Mouse (Mus musculus): ENCODE results near the gene Fam117b. TPM values are rescaled to one million over a fixed set of nuclear protein-coding genes. Genes with fewer than 3 reads are reported as not detected.

Fam117b gene
- polyA plus RNA-seq (2015; fragmentation: Nextera tagmentation; extraction: Ambion mirVana): 2.9 and 4.8 TPM in 2 replicates

- H3K27me3 ChIP-seq (ENCODE audit: control insufficient read depth, insufficient read depth, low read length): no peaks in the 10 kb centered on the region
- peak within 1 kb of the TSS; percentile 85 for H3K9ac ChIP-seq (ENCODE audit: low read length)
- no peaks in the 10 kb centered on the region for H3K36me3 ChIP-seq (ENCODE audit: control insufficient read depth, insufficient read depth)
- peak within 1 kb of the TSS; percentile 75 for H3K4me2 ChIP-seq (ENCODE audit: low read depth, low read length)
- peak within 1 kb of the TSS; percentile 76 for H3K4me3 ChIP-seq (ENCODE audit: low read length)
- H3K4me1 ChIP-seq (ENCODE audit: control insufficient read depth, insufficient read depth, low read length): peaks cover 23% of the 10 kb centered on the region
- peak within 1 kb of the TSS; percentile 94 for H3K27ac ChIP-seq (ENCODE audit: low read length)
- H3K9me3 ChIP-seq (replicated peaks; ENCODE audit: control insufficient read depth, low read length): no peaks in the 10 kb centered on the region
- peak; percentile 95 for ATAC-seq (replicated peaks; ENCODE audit: extremely low read depth, insufficient read depth, low FRiP score)
- WGBS: under 1% methylated on average over 61 of the region's 72 CpGs
Measured at GRCm38 (mm10) chr1:59912413-59913157, at the start of gene Fam117b. Fam117b (plus strand) TSS chr1:59913006.

GRCm38 (mm10) chr1:59868041-59868440 is 44.8 kb upstream of the Fam117b start:
- 88% methylated on average over 5 of the region's 5 CpGs for WGBS
- no peaks in the 10 kb centered on the region for H3K4me1 ChIP-seq (ENCODE audit: control insufficient read depth, insufficient read depth, low read length)
- no peak overlapping the region for H3K9ac ChIP-seq (ENCODE audit: low read length)
- no peak for ATAC-seq (replicated peaks; ENCODE audit: extremely low read depth, insufficient read depth, low FRiP score)
- H3K27me3 ChIP-seq (ENCODE audit: control insufficient read depth, insufficient read depth, low read length): no peaks in the 10 kb centered on the region
- H3K4me3 ChIP-seq (ENCODE audit: low read length): no peak overlapping the region
- H3K36me3 ChIP-seq (ENCODE audit: control insufficient read depth, insufficient read depth): peaks cover 37% of the 10 kb centered on the region
- no peak overlapping the region for H3K27ac ChIP-seq (ENCODE audit: low read length)
- no peak overlapping the region for H3K4me2 ChIP-seq (ENCODE audit: low read depth, low read length)
- H3K9me3 ChIP-seq (replicated peaks; ENCODE audit: control insufficient read depth, low read length): no peaks in the 10 kb centered on the region

- Histone ChIP-seq H3K27ac (ENCODE audit: low read length) (no peak overlapping the region), H3K4me3 (ENCODE audit: low read length) (no peak overlapping the region), H3K9me3 (replicated peaks; ENCODE audit: control insufficient read depth, low read length) (no peaks in the 10 kb centered on the region), H3K36me3 (ENCODE audit: control insufficient read depth, insufficient read depth) (0 out of 2 replicates have a peak, but pooled peaks cover 4% of the 10 kb centered on the region), H3K4me1 (ENCODE audit: control insufficient read depth, insufficient read depth, low read length) (peaks cover 10% of the 10 kb centered on the region; the same call in 1 of the 2 replicates), H3K27me3 (ENCODE audit: control insufficient read depth, insufficient read depth, low read length) (no peaks in the 10 kb centered on the region), H3K9ac (ENCODE audit: low read length) (no peak overlapping the region), H3K4me2 (ENCODE audit: low read depth, low read length) (no peak overlapping the region)
- WGBS: 80% methylated on average over 3 of the region's 3 CpGs
- ATAC-seq (replicated peaks; ENCODE audit: extremely low read depth, insufficient read depth, low FRiP score): no peak
Measured at GRCm38 (mm10) chr1:59874023-59874422, 38.8 kb upstream of the Fam117b start.

GRCm38 (mm10) chr1:59878098-59878497 is 34.7 kb upstream of the Fam117b start:
- peak overlapping the region; percentile 34; the same call in 1 of the 2 replicates for H3K4me2 ChIP-seq (ENCODE audit: low read depth, low read length)
- peak overlapping the region; percentile 86 for H3K27ac ChIP-seq (ENCODE audit: low read length)
- H3K9me3 ChIP-seq (replicated peaks; ENCODE audit: control insufficient read depth, low read length): no peaks in the 10 kb centered on the region
- H3K4me1 ChIP-seq (ENCODE audit: control insufficient read depth, insufficient read depth, low read length): peaks cover 12% of the 10 kb centered on the region; the same call in 1 of the 2 replicates
- no peak overlapping the region; the same call in 1 of the 2 replicates for H3K9ac ChIP-seq (ENCODE audit: low read length)
- H3K27me3 ChIP-seq (ENCODE audit: control insufficient read depth, insufficient read depth, low read length): no peaks in the 10 kb centered on the region
- H3K36me3 ChIP-seq (ENCODE audit: control insufficient read depth, insufficient read depth): peaks cover 5% of the 10 kb centered on the region; the same call in 1 of the 2 replicates
- peak; percentile 82 for ATAC-seq (replicated peaks; ENCODE audit: extremely low read depth, insufficient read depth, low FRiP score)
- 54% methylated on average over 7 of the region's 7 CpGs for WGBS
- H3K4me3 ChIP-seq (ENCODE audit: low read length): no peak overlapping the region

GRCm38 (mm10) chr1:59883349-59884134 is 29.3 kb upstream of the Fam117b start:
- Histone ChIP-seq H3K4me3 (ENCODE audit: low read length) (no peak overlapping the region), H3K27ac (ENCODE audit: low read length) (no peak overlapping the region), H3K36me3 (ENCODE audit: control insufficient read depth, insufficient read depth) (peaks cover 5% of the 10 kb centered on the region; the same call in 1 of the 2 replicates), H3K27me3 (ENCODE audit: control insufficient read depth, insufficient read depth, low read length) (no peaks in the 10 kb centered on the region), H3K4me1 (ENCODE audit: control insufficient read depth, insufficient read depth, low read length) (peaks cover 3% of the 10 kb centered on the region; the same call in 1 of the 2 replicates), H3K9me3 (replicated peaks; ENCODE audit: control insufficient read depth, low read length) (no peaks in the 10 kb centered on the region), H3K4me2 (ENCODE audit: low read depth, low read length) (no peak overlapping the region), H3K9ac (ENCODE audit: low read length) (no peak overlapping the region)
- ATAC-seq (replicated peaks; ENCODE audit: extremely low read depth, insufficient read depth, low FRiP score): no peak
- 32% methylated on average over 3 of the region's 3 CpGs for WGBS

- Histone ChIP-seq H3K4me3 (ENCODE audit: low read length) (no peak overlapping the region), H3K4me2 (ENCODE audit: low read depth, low read length) (no peak overlapping the region), H3K27me3 (ENCODE audit: control insufficient read depth, insufficient read depth, low read length) (no peaks in the 10 kb centered on the region), H3K27ac (ENCODE audit: low read length) (no peak overlapping the region), H3K9me3 (replicated peaks; ENCODE audit: control insufficient read depth, low read length) (no peaks in the 10 kb centered on the region), H3K9ac (ENCODE audit: low read length) (no peak overlapping the region), H3K4me1 (ENCODE audit: control insufficient read depth, insufficient read depth, low read length) (no peaks in the 10 kb centered on the region; the same call in 1 of the 2 replicates), H3K36me3 (ENCODE audit: control insufficient read depth, insufficient read depth) (no peaks in the 10 kb centered on the region)
- no peak for ATAC-seq (replicated peaks; ENCODE audit: extremely low read depth, insufficient read depth, low FRiP score)
- 32% methylated on average over 4 of the region's 4 CpGs for WGBS
Measured at GRCm38 (mm10) chr1:59886899-59887298, 25.9 kb upstream of the Fam117b start.

GRCm38 (mm10) chr1:59888018-59888417 is 24.8 kb upstream of the Fam117b start:
- H3K4me2 ChIP-seq (ENCODE audit: low read depth, low read length): no peak overlapping the region
- H3K27me3 ChIP-seq (ENCODE audit: control insufficient read depth, insufficient read depth, low read length): no peaks in the 10 kb centered on the region
- H3K36me3 ChIP-seq (ENCODE audit: control insufficient read depth, insufficient read depth): no peaks in the 10 kb centered on the region
- no peak for ATAC-seq (replicated peaks; ENCODE audit: extremely low read depth, insufficient read depth, low FRiP score)
- H3K4me1 ChIP-seq (ENCODE audit: control insufficient read depth, insufficient read depth, low read length): no peaks in the 10 kb centered on the region; the same call in 1 of the 2 replicates
- H3K9ac ChIP-seq (ENCODE audit: low read length): no peak overlapping the region
- no peaks in the 10 kb centered on the region for H3K9me3 ChIP-seq (replicated peaks; ENCODE audit: control insufficient read depth, low read length)
- no peak overlapping the region for H3K27ac ChIP-seq (ENCODE audit: low read length)
- no peak overlapping the region for H3K4me3 ChIP-seq (ENCODE audit: low read length)

GRCm38 (mm10) chr1:59891185-59891584 is 21.6 kb upstream of the Fam117b start:
- Histone ChIP-seq H3K27ac (ENCODE audit: low read length) (no peak overlapping the region), H3K9me3 (replicated peaks; ENCODE audit: control insufficient read depth, low read length) (no peaks in the 10 kb centered on the region), H3K36me3 (ENCODE audit: control insufficient read depth, insufficient read depth) (no peaks in the 10 kb centered on the region), H3K4me3 (ENCODE audit: low read length) (no peak overlapping the region), H3K4me2 (ENCODE audit: low read depth, low read length) (no peak overlapping the region), H3K4me1 (ENCODE audit: control insufficient read depth, insufficient read depth, low read length) (peaks cover 10% of the 10 kb centered on the region), H3K9ac (ENCODE audit: low read length) (no peak overlapping the region), H3K27me3 (ENCODE audit: control insufficient read depth, insufficient read depth, low read length) (no peaks in the 10 kb centered on the region)
- 71% methylated on average over 4 of the region's 4 CpGs for WGBS
- no peak for ATAC-seq (replicated peaks; ENCODE audit: extremely low read depth, insufficient read depth, low FRiP score)

GRCm38 (mm10) chr1:59892777-59893176 is 20.0 kb upstream of the Fam117b start:
- no peak for ATAC-seq (replicated peaks; ENCODE audit: extremely low read depth, insufficient read depth, low FRiP score)
- Histone ChIP-seq H3K4me3 (ENCODE audit: low read length) (no peak overlapping the region), H3K9ac (ENCODE audit: low read length) (no peak overlapping the region), H3K4me2 (ENCODE audit: low read depth, low read length) (no peak overlapping the region), H3K36me3 (ENCODE audit: control insufficient read depth, insufficient read depth) (no peaks in the 10 kb centered on the region), H3K9me3 (replicated peaks; ENCODE audit: control insufficient read depth, low read length) (no peaks in the 10 kb centered on the region), H3K4me1 (ENCODE audit: control insufficient read depth, insufficient read depth, low read length) (peaks cover 10% of the 10 kb centered on the region), H3K27me3 (ENCODE audit: control insufficient read depth, insufficient read depth, low read length) (no peaks in the 10 kb centered on the region), H3K27ac (ENCODE audit: low read length) (no peak overlapping the region)
- WGBS: 88% methylated on average over 8 of the region's 8 CpGs
